Mouse (Mus musculus) embryonic facial prominence, embryonic 10.5 days (tissue): ENCODE measurements around the gene Gdpgp1. TPM values are rescaled to one million over a fixed set of nuclear protein-coding genes. Genes with fewer than 3 reads are reported as not detected.

Source experiments
- DNase-seq: peaks from one replicate; pipeline ENCODE4 v3.0.0-alpha.2; 2017; ENCODE audit warnings: low spot score
- H3K27ac ChIP-seq: fragments of 300-500 bp; sonication (generic); replicated peaks from 2 replicates; pipeline ENCODE4 v1.5.1; 2016; ENCODE audit warnings: mild to moderate bottlenecking
- H3K27me3 ChIP-seq: fragments of 300-500 bp; sonication (generic); replicated peaks from 2 replicates; pipeline ENCODE4 v1.6.1; 2016; ENCODE audit warnings: low read depth, mild to moderate bottlenecking; ENCODE audit not compliant: poor library complexity, severe bottlenecking
- H3K36me3 ChIP-seq: fragments of 300-500 bp; sonication (generic); replicated peaks from 2 replicates; pipeline ENCODE4 v1.6.1; 2016; ENCODE audit warnings: mild to moderate bottlenecking, moderate library complexity
- H3K4me1 ChIP-seq: fragments of 300-500 bp; sonication (generic); 2 replicates; pipeline ENCODE4 v1.6.1; 2016
- H3K4me3 ChIP-seq: fragments of 300-500 bp; sonication (generic); 2 replicates; pipeline ENCODE4 v1.5.1; 2016; ENCODE audit warnings: mild to moderate bottlenecking, moderate library complexity
- H3K9me3 ChIP-seq: fragments of 300-500 bp; sonication (generic); 2 replicates; pipeline ENCODE4 v1.6.1; 2016; ENCODE audit warnings: mild to moderate bottlenecking
- WGBS: fragments of 180-500 bp; shearing (Covaris S2); methylation state at CpG from one replicate; pipeline ENCODE4 v1.1.7; 2016; 5-methylcytosine and 5-hydroxymethylcytosine counted together
- polyA plus RNA-seq: library from polyadenylated mRNA; unstranded; fragments of >200 nt; fragmentation: Nextera tagmentation; extraction: Ambion mirVana; gene quantifications from 2 replicates; pipeline ENCODE4 v1.2.1, GENCODE M21; 2016

Gene Gdpgp1
- polyA plus RNA-seq, result 6.6 and 6.7 TPM in 2 replicates

GRCm38 (mm10) chr7:80232489-80233029 lies at the start of gene Gdpgp1, which contains the start of gene Cib1:
Gene Gdpgp1, plus strand, starts transcription at chr7:80232865.
Gene Cib1, minus strand, starts transcription at chr7:80232813.
- Histone ChIP-seq H3K4me3 (peak within 1 kb of the TSS; percentile 76), H3K9me3 (no peaks in the 10 kb centered on the region), H3K27ac (peak within 1 kb of the TSS; percentile 82), H3K27me3 (peaks cover 15% of the 10 kb centered on the region), H3K4me1 (peaks cover 34% of the 10 kb centered on the region), H3K36me3 (peaks cover 11% of the 10 kb centered on the region)
- peak; percentile 98 for DNase-seq
- WGBS, result under 1% methylated on average over 56 of the region's 56 CpGs

DNA sequence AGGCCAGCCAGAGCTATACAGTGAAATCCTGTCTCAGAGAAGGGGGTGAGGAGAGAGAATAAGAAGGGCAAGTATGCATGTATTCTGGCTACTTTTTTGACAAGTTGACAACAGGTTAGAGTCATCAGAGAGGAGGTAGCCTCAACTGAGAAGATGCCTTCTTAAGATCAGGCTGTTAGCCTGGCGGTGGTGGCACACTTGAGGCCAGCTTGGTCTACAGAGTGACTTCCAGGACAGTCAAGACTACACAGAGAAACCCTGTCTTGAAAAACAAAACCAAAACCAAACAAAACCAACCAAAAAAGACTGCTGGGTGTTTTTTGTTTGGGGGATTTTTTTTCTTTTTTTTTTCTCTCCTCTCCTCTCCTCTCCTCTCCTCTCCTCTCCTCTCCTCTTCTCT lies 49.2 kb upstream of the Gdpgp1 start:
- H3K9me3 ChIP-seq, result no peaks in the 10 kb centered on the region
- H3K4me1 ChIP-seq, result peaks cover 34% of the 10 kb centered on the region
- DNase-seq, result no peak
- no peak overlapping the region for H3K4me3 ChIP-seq
- no peaks in the 10 kb centered on the region for H3K36me3 ChIP-seq
- peaks cover 14% of the 10 kb centered on the region; the same call in 1 of the 2 replicates for H3K27me3 ChIP-seq
- no peak overlapping the region for H3K27ac ChIP-seq
- 94% methylated on average over 1 of the region's 1 CpGs for WGBS

GRCm38 (mm10) chr7:80183969-80184368 lies 48.7 kb upstream of the Gdpgp1 start:
- no peak for DNase-seq
- peak overlapping the region; percentile 44; the same call in 1 of the 2 replicates for H3K27ac ChIP-seq
- peaks cover 39% of the 10 kb centered on the region for H3K4me1 ChIP-seq
- no peaks in the 10 kb centered on the region for H3K9me3 ChIP-seq
- WGBS, result 55% methylated on average over 5 of the region's 5 CpGs
- H3K4me3 ChIP-seq, result no peak overlapping the region
- peaks cover 14% of the 10 kb centered on the region; the same call in 1 of the 2 replicates for H3K27me3 ChIP-seq
- H3K36me3 ChIP-seq, result no peaks in the 10 kb centered on the region

DNA sequence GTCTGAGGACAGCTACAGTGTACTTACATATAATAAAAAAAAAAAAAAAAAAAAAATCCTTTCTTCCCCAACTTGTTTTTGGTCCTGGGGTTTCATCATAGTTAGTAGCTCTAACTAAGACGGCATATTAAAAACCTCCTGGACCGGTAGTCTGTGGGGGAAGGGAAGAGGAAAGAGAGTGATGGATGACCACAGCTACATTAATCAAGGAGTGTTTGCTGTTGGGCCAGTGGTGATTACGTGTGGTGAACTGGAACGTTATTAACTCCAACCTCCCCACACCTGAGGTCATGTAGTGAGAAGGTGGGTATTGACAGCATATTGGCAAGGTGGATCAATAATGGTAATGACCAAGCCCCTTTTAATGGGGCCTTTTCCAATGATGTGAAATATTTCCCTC lies 48.1 kb upstream of the Gdpgp1 start:
- H3K9me3 ChIP-seq, result no peaks in the 10 kb centered on the region
- no peak for DNase-seq
- no peak overlapping the region for H3K27ac ChIP-seq
- no peaks in the 10 kb centered on the region for H3K36me3 ChIP-seq
- H3K4me1 ChIP-seq, result peaks cover 45% of the 10 kb centered on the region
- no peak overlapping the region for H3K4me3 ChIP-seq
- peaks cover 14% of the 10 kb centered on the region; the same call in 1 of the 2 replicates for H3K27me3 ChIP-seq
- 77% methylated on average over 4 of the region's 4 CpGs for WGBS

DNA sequence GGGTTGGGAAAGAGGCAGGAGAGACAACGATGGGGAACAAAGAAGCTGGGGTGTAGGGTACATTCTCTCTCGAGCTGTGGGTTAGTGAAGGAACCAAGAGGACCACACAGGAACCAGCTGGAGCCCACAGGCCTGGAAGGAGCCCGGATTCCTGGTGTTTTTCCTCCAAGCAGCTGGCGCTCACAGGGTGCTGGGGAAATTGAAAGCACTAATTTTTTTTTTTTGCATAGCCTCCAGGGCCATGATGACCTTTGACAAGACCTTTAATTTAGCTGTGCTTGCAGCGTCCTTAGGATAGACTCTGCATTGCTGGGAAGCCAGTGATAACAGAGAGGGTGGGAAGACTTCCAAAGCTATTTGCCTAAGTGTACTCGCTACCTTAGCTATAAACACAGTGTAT lies 47.7 kb upstream of the Gdpgp1 start:
- H3K27me3 ChIP-seq, result peaks cover 14% of the 10 kb centered on the region; the same call in 1 of the 2 replicates
- no peak overlapping the region for H3K27ac ChIP-seq
- WGBS, result 47% methylated on average over 6 of the region's 6 CpGs
- H3K4me1 ChIP-seq, result peaks cover 47% of the 10 kb centered on the region
- H3K4me3 ChIP-seq, result no peak overlapping the region
- no peaks in the 10 kb centered on the region for H3K9me3 ChIP-seq
- DNase-seq, result no peak
- no peaks in the 10 kb centered on the region for H3K36me3 ChIP-seq

GRCm38 (mm10) chr7:80186021-80186420 lies 46.6 kb upstream of the Gdpgp1 start:
- Histone ChIP-seq H3K27me3 (peaks cover 14% of the 10 kb centered on the region; the same call in 1 of the 2 replicates), H3K4me3 (peak overlapping the region; percentile 68), H3K27ac (peak overlapping the region; percentile 91), H3K4me1 (peaks cover 52% of the 10 kb centered on the region), H3K9me3 (no peaks in the 10 kb centered on the region), H3K36me3 (no peaks in the 10 kb centered on the region)
- WGBS, result 15% methylated on average over 8 of the region's 8 CpGs
- no peak for DNase-seq

DNA sequence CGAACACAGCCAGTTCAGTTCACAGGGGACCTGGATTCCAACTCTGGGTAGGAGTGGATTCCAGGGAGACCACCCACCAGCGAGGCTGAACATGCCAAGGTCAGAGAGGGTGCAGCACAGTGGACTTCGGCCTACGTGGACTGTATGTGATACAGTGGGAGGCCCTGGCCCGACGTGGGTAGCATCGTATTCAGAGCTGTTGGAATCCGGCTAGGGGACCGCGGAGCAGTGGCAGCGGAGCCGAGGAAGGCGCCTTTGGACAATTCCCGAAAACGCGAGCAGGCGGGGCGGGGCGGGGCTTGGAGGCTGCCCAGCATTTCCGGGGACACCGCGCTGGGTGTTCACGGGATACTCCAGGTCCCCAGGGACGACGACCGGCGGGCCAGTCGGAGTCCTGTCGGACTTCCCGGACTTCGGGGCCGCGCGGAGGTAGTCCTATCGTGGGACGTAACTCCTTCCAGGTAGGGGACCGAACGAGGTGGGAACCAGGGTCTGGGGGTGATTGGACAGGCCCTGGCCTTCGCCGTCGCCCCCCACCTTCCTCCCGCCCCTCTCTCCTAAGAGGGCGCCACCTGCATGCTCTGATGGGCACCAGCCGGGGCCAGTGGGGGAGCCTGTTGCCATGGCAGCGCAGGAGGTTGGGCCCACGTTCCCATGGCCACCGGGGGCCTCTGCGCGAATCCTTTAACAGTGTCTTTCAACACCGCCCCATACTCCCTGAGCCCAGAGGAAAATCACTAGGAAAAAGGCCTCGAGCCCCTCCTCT lies 46.0 kb upstream of the Gdpgp1 start, which contains the start of gene Sema4b:
Gene Sema4b (plus strand): TSS at position 311 of the 766 bp plus-strand sequence.
- peak; percentile 94 for DNase-seq
- Histone ChIP-seq H3K27me3 (peaks cover 14% of the 10 kb centered on the region; the same call in 1 of the 2 replicates), H3K9me3 (no peaks in the 10 kb centered on the region), H3K4me3 (peak within 1 kb of the TSS; percentile 68), H3K27ac (peak within 1 kb of the TSS; percentile 91), H3K36me3 (no peaks in the 10 kb centered on the region), H3K4me1 (peaks cover 59% of the 10 kb centered on the region)
- under 1% methylated on average over 51 of the region's 51 CpGs for WGBS

- WGBS, result 72% methylated on average over 12 of the region's 12 CpGs
- no peaks in the 10 kb centered on the region for H3K36me3 ChIP-seq
Observed at GRCm38 (mm10) chr7:80187501-80187900, 45.2 kb upstream of the Gdpgp1 start.

GRCm38 (mm10) chr7:80188579-80189125 lies 44.0 kb upstream of the Gdpgp1 start:
- WGBS, result 59% methylated on average over 2 of the region's 2 CpGs
- DNase-seq, result no peak
- peak overlapping the region; percentile 69 for H3K27ac ChIP-seq
- H3K36me3 ChIP-seq, result no peaks in the 10 kb centered on the region
- peaks cover 14% of the 10 kb centered on the region; the same call in 1 of the 2 replicates for H3K27me3 ChIP-seq
- no peaks in the 10 kb centered on the region for H3K9me3 ChIP-seq
- H3K4me3 ChIP-seq, result no peak overlapping the region
- H3K4me1 ChIP-seq, result peaks cover 72% of the 10 kb centered on the region

More at GRCm38 (mm10) chr7:80187501-80187900, 45.2 kb upstream of the Gdpgp1 start:
- Histone ChIP-seq H3K27me3 (peaks cover 14% of the 10 kb centered on the region; the same call in 1 of the 2 replicates), H3K4me1 (peaks cover 67% of the 10 kb centered on the region), H3K4me3 (peak overlapping the region; percentile 68), H3K27ac (peak overlapping the region; percentile 91), H3K9me3 (no peaks in the 10 kb centered on the region)
- DNase-seq, result no peak

DNA sequence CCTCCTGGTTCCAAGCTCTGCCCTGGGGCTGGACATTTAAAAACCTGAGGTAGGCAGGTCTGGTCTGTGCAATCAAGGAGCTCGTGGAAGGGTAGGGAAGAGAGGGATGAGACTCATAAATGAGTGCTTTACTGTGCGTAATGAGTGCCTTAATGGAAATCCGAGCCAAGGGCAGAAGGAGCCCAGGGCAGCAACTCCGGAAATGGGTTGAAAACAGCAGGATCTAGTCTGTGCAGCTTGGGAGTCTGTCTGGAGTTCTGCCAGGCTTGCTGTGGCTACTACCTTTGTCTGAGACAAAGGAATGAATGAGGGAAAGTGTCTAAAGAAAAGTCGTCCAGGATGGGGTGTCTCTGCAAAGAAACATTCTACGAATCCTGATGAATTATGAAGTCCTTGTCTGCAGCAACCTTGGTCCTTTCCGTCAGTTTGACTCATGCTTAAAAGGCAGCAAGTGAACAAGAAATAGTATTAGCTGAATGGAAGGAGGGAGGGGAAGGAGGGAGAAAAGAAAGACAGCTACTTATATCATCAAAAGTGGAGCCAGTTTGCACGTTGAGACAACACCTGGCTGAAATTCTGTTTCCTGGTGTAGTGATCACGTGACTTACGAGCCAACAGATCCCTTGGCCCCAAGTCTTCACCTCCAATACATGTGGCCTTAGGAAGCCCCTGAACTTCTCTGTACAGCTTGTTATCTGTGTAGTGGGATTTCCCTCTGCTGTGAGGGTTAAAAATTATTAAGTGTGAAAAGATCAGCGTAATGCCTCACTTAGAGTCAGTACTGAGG lies 43.3 kb upstream of the Gdpgp1 start:
- peaks cover 69% of the 10 kb centered on the region for H3K4me1 ChIP-seq
- no peak for DNase-seq
- 53% methylated on average over 11 of the region's 11 CpGs for WGBS
- H3K9me3 ChIP-seq, result no peaks in the 10 kb centered on the region
- peak overlapping the region; percentile 69 for H3K27ac ChIP-seq
- peak overlapping the region; percentile 16; the same call in 1 of the 2 replicates for H3K4me3 ChIP-seq
- peaks cover 14% of the 10 kb centered on the region; the same call in 1 of the 2 replicates for H3K27me3 ChIP-seq
- H3K36me3 ChIP-seq, result no peaks in the 10 kb centered on the region

GRCm38 (mm10) chr7:80191455-80191854 lies 41.2 kb upstream of the Gdpgp1 start:
- DNase-seq, result peak; percentile 64
- peak overlapping the region; percentile 91 for H3K27ac ChIP-seq
- WGBS, result 52% methylated on average over 5 of the region's 5 CpGs

More at GRCm38 (mm10) chr7:80191455-80191854, 41.2 kb upstream of the Gdpgp1 start:
- H3K36me3 ChIP-seq, result no peaks in the 10 kb centered on the region
- 0 out of 2 replicates have a peak overlapping the region, but pooled peaks have one; percentile 16 for H3K4me3 ChIP-seq
- no peaks in the 10 kb centered on the region for H3K9me3 ChIP-seq
- peaks cover 8% of the 10 kb centered on the region; the same call in 1 of the 2 replicates for H3K27me3 ChIP-seq
- H3K4me1 ChIP-seq, result peaks cover 56% of the 10 kb centered on the region
